Mouse (Mus musculus): ENCODE data around the gene Mgat5. TPM values are rescaled to one million over a fixed set of nuclear protein-coding genes. Genes with fewer than 3 reads are reported as not detected.

Gene Mgat5
- polyA plus RNA-seq, 1 experiment from 2014 or later: 5.9 TPM

DNA sequence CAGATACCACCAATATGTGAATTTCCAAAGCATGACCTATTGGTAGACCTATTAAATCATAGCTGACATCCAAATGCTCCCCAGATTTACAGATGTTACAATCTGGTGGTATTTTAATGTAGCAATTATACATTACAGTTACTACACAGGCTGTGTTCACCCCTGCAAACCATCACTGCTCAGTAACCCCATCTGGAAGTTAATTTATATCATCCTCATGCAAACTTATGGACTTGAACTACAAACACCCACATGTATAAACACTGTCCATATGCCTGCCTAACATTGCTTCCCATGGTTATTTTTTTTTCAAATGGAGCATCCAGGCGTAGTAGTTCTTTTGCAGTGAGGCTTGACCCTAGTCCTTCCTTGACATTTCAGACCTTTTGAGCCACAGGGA is 236.2 kb downstream of the Mgat5 start:
- Histone ChIP-seq H3K4me1 (replicated peaks) (peaks cover 15% of the 10 kb centered on the region; the same call in 1 of the 2 replicates), H3K4me3 (replicated peaks) (no peak overlapping the region), H3K9me3 (no peaks in the 10 kb centered on the region), H3K9ac (no peak overlapping the region), H3K36me3 (no peaks in the 10 kb centered on the region), H3K27me3 (replicated peaks) (no peaks in the 10 kb centered on the region), H3K4me2 (replicated peaks) (no peak overlapping the region), H3K27ac (peak overlapping the region; percentile 32; the same call in 1 of the 2 replicates)
- peak; percentile 73; the same call in 1 of the 2 replicates for ATAC-seq
- 51% methylated on average over 1 of the region's 1 CpGs for WGBS

DNA sequence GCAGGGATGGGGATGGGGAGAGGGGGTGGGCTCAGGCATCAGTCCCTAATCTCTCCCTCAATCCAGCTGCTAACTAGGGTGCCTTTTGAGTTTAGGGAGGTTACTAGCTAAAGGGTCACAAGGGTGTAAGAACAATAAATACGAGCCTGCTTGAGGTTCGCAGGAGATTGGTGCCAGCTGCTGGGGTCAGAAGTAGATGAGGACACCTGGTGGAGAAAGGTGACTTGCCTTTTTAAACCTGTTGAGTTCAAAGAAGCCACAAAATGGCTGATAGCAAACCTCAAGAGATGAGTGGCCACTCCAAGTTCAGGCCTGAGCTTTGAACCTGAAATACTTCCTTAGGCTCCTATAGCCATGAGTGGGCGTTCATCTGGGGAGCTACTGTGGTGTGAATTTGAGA is 236.9 kb downstream of the Mgat5 start:
- H3K27me3 ChIP-seq (replicated peaks): no peaks in the 10 kb centered on the region
- no peak overlapping the region for H3K9ac ChIP-seq
- WGBS: 70% methylated on average over 3 of the region's 3 CpGs
- H3K27ac ChIP-seq: 0 out of 2 replicates have a peak overlapping the region, but pooled peaks have one; percentile 32
- no peak overlapping the region for H3K4me3 ChIP-seq (replicated peaks)
- ATAC-seq: no peak
- no peaks in the 10 kb centered on the region for H3K9me3 ChIP-seq
- no peaks in the 10 kb centered on the region for H3K36me3 ChIP-seq
- no peak overlapping the region for H3K4me2 ChIP-seq (replicated peaks)
- peaks cover 15% of the 10 kb centered on the region; the same call in 1 of the 2 replicates for H3K4me1 ChIP-seq (replicated peaks)

DNA sequence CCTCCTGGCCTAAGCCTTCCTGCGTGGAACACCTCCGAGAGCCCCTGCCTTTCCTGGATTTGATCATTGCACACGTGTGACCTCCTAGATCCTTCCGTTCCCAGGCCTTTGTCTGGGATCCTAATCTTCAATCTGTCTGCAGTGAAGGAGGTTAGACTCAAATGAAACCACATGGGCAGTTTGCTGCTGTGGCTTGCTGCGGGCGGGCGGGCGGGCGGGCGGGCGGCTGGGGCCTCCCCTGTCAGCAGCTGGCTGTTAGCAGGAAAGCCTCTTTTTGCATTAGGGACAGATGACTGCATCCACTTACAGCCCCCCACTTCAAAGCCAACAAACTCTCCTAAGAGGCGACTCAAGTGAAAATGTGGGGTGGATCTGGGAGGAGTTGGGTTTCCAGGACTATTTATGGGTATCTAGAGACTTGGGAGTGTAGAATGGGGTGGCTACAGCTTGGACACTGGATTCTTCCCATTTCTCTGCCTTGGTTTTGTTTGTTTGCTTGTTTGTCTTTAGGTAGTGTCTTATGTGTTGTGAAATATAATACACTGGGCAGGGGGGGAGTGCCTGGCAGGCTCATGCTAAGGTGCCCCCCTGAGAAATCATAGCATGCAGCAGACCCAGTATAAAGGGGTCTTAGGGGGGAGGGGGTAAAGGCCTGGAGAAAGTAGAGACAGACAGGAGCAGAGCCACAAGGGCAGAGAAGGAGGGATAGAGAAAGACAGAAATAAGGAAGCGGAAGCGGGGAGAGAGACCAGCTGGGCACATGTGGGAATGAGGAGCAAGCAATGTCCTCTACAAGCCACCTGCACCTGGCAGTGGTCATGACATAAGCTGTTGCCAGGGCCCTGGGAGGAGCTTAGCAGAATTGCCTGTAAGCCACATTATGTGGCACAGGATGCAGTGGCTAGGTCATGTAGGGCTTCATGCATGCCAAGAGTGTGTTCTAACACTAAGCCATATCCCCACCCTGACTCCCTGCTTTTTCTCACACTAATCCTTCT is 238.4 kb downstream of the Mgat5 start:
- 0 out of 2 replicates have a peak, but pooled peaks cover 6% of the 10 kb centered on the region for H3K36me3 ChIP-seq
- no peak overlapping the region for H3K4me3 ChIP-seq (replicated peaks)
- H3K4me1 ChIP-seq (replicated peaks): peaks cover 15% of the 10 kb centered on the region; the same call in 1 of the 2 replicates
- H3K4me2 ChIP-seq (replicated peaks): no peak overlapping the region
- H3K27ac ChIP-seq: peak overlapping the region; percentile 17; the same call in 1 of the 2 replicates
- peak; percentile 46 for ATAC-seq
- H3K9me3 ChIP-seq: no peaks in the 10 kb centered on the region
- H3K9ac ChIP-seq: no peak overlapping the region
- WGBS: 56% methylated on average over 14 of the region's 14 CpGs
- no peaks in the 10 kb centered on the region for H3K27me3 ChIP-seq (replicated peaks)

DNA sequence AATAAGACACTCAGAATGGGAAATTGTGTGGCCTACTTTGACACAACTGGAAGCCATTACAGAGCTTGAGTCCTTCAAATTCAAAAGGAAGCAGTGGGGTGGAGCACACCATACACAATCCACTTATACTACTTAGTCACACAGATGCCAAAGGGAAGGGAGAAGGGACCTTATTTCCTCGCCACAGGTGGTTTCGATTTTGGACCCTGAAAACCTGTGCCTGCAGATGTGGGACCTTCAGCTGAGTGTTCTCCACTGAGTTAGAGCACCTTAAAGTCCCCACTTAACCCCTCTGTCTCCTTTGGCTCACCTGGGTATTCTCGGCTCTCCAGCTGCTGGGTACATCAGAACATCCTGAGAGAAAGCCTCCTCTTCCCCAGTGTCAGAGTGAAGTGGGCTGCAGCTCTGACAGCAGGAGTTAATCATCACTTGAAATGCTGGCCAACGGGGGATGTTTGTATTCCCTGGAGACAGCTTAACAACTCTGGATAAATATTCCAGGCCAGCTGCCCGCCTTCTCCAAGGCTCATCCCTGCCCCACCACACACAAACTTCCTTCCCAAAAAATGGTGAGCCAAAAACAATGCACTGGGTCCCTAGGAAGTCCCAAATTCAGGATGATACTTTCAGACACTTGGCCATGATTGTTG is 240.1 kb downstream of the Mgat5 start:
- 39% methylated on average over 5 of the region's 5 CpGs for WGBS

DNA sequence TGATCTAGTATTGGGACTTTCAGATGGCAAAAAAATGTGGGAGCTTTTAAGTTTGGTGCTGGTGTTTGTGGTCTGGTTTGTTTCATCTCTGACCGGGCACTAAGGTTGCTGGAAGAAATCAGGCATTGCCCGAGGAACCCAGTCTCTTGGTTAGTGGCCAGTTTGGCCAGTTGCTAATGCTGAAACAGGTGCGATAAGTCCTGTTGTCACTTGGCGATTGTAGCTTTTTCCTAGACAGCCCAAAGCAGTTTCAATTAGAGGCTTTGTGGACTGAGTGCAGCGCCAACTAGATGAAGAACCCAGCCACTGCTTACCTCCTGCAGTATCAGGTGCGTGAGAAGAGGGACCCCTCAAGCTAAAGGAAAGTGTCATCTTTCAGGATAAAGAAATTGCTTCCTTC is 248.6 kb downstream of the Mgat5 start:
- no peaks in the 10 kb centered on the region for H3K4me1 ChIP-seq (replicated peaks)
- 86% methylated on average over 6 of the region's 6 CpGs for WGBS
- H3K9ac ChIP-seq: no peak overlapping the region
- no peak overlapping the region for H3K4me2 ChIP-seq (replicated peaks)
- no peak overlapping the region for H3K4me3 ChIP-seq (replicated peaks)
- no peak for ATAC-seq
- H3K36me3 ChIP-seq: peaks cover 4% of the 10 kb centered on the region; the same call in 1 of the 2 replicates
- H3K9me3 ChIP-seq: no peaks in the 10 kb centered on the region
- no peak overlapping the region for H3K27ac ChIP-seq
- H3K27me3 ChIP-seq (replicated peaks): no peaks in the 10 kb centered on the region

More for the DNA sequence above, 240.1 kb downstream of the Mgat5 start:
- H3K4me3 ChIP-seq (replicated peaks): no peak overlapping the region
- H3K9me3 ChIP-seq: no peaks in the 10 kb centered on the region
- no peak overlapping the region for H3K4me2 ChIP-seq (replicated peaks)
- peaks cover 12% of the 10 kb centered on the region; the same call in 1 of the 2 replicates for H3K36me3 ChIP-seq
- peaks cover 15% of the 10 kb centered on the region; the same call in 1 of the 2 replicates for H3K4me1 ChIP-seq (replicated peaks)
- no peaks in the 10 kb centered on the region for H3K27me3 ChIP-seq (replicated peaks)
- ATAC-seq: peak; percentile 43; the same call in 1 of the 2 replicates
- H3K27ac ChIP-seq: no peak overlapping the region
- H3K9ac ChIP-seq: no peak overlapping the region

DNA sequence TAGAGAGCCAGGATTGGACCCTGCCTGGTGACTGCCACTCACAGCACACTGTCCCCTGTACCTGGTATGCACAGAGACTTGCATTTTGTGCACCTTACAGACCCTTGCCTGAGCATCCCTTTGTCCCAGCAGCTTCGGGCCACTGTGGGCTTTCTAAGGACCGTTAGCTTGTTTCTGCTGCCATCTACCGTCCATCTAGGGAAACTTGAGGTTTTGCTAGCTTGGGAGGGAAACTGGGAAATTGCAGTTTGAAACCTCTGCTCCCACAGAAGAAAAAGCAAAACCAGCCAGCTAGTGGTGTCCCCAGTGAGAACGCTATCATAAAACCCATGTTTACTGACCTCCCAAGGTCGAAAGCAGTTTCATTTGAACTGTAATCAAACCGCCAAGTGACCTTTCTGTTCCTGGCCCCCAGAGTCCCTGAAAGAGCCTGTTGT is 254.2 kb downstream of the Mgat5 start:
- H3K27me3 ChIP-seq (replicated peaks): no peaks in the 10 kb centered on the region
- H3K4me1 ChIP-seq (replicated peaks): no peaks in the 10 kb centered on the region
- no peaks in the 10 kb centered on the region for H3K9me3 ChIP-seq
- WGBS: 12% methylated on average over 6 of the region's 6 CpGs
- H3K27ac ChIP-seq: no peak overlapping the region
- ATAC-seq: peak; percentile 67
- H3K36me3 ChIP-seq: no peaks in the 10 kb centered on the region
- H3K4me2 ChIP-seq (replicated peaks): no peak overlapping the region
- H3K4me3 ChIP-seq (replicated peaks): no peak overlapping the region
- H3K9ac ChIP-seq: no peak overlapping the region

DNA sequence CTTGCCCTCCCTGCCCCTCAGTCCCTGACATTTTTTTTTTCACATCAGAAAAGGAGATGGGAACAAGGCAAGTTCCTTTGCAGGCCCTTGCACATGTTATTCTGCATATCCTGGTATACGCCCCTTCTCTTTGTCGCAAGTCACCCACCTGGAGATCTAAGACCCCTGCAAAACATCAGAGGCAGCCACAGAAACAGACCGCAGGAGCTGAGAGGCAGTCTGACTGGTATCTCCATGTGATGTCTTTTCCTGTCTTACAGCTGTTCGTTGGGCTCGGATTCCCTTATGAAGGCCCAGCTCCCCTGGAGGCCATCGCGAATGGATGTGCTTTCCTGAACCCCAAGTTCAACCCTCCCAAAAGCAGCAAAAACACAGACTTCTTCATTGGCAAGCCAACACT is 254.8 kb downstream of the Mgat5 start:
- Histone ChIP-seq H3K36me3 (no peaks in the 10 kb centered on the region), H3K27ac (no peak overlapping the region), H3K4me1 (replicated peaks) (no peaks in the 10 kb centered on the region), H3K4me2 (replicated peaks) (no peak overlapping the region), H3K4me3 (replicated peaks) (no peak overlapping the region), H3K27me3 (replicated peaks) (no peaks in the 10 kb centered on the region), H3K9ac (no peak overlapping the region), H3K9me3 (no peaks in the 10 kb centered on the region)
- WGBS: 73% methylated on average over 7 of the region's 7 CpGs
- ATAC-seq: no peak

DNA sequence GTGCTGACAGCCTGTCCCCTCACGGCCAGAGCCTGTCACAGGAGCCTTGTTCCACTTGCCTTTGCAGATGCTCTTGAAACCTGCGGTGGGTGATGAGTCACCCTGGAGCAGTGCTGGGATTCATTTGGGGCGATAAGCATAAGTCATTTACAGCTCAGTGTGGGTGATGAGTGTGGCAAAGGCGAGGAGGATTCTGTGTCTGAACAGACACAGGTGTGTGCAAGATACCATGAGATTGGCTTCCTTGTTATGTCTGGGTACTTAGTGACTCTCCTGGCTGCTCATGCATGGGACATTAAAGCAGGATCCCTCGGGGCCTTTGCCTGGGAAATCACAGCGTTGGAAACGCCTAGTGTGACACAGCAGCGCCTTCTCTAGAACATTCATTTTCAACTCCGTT is 256.2 kb downstream of the Mgat5 start:
- H3K4me1 ChIP-seq (replicated peaks): no peaks in the 10 kb centered on the region
- no peak overlapping the region for H3K27ac ChIP-seq
- no peak overlapping the region for H3K9ac ChIP-seq
- H3K4me3 ChIP-seq (replicated peaks): no peak overlapping the region
- H3K9me3 ChIP-seq: no peaks in the 10 kb centered on the region
- H3K27me3 ChIP-seq (replicated peaks): no peaks in the 10 kb centered on the region
- 83% methylated on average over 9 of the region's 9 CpGs for WGBS
- H3K4me2 ChIP-seq (replicated peaks): no peak overlapping the region
- no peak for ATAC-seq
- no peaks in the 10 kb centered on the region for H3K36me3 ChIP-seq

DNA sequence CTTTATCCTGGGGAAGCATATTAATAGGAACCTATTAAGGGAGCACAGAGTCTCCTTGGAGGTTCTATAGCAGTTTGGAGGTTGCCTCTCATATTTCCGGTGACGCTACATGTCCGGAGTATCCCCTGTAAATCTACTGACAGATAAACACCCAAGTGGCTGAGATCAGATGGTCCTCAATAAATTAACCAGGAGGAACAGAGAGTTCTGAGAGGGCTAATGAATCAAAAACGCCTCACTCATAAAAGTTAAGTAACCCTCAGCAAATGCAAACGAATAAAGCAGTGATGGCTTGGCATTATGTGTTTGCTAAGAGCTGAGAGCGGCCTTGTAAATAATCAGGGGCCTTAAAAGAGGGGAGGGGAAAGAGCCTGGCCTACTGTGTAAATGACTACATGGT is 259.2 kb downstream of the Mgat5 start:
- no peak overlapping the region for H3K9ac ChIP-seq
- H3K27ac ChIP-seq: no peak overlapping the region
- no peaks in the 10 kb centered on the region for H3K36me3 ChIP-seq
- no peaks in the 10 kb centered on the region for H3K27me3 ChIP-seq (replicated peaks)
- no peaks in the 10 kb centered on the region for H3K4me1 ChIP-seq (replicated peaks)
- WGBS: 52% methylated on average over 6 of the region's 6 CpGs
- H3K4me3 ChIP-seq (replicated peaks): no peak overlapping the region
- no peak for ATAC-seq
- H3K9me3 ChIP-seq: no peaks in the 10 kb centered on the region
- no peak overlapping the region for H3K4me2 ChIP-seq (replicated peaks)

DNA sequence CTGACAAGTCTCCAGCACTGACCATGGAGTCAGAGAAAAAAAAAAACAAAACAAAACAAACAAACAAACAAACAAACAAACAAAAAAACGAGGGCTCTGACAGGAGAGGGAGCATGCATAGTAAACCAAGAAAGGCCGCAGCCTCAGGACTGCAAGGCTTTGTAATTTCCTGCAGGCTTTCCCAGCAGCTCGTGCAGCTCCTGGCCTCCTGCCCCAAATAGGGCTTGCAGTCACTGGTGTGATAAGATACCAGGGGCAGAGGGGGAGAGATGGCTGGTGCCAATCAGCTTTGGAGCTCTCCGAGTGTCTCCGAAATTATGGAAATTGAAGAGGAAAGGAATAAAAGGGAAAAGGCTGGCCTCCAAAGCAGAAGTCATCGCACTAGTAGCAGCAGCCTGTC is 260.5 kb downstream of the Mgat5 start:
- no peaks in the 10 kb centered on the region for H3K9me3 ChIP-seq
- no peak overlapping the region for H3K27ac ChIP-seq
- H3K27me3 ChIP-seq (replicated peaks): no peaks in the 10 kb centered on the region
- no peak overlapping the region for H3K9ac ChIP-seq
- no peaks in the 10 kb centered on the region for H3K4me1 ChIP-seq (replicated peaks)
- no peak for ATAC-seq
- no peaks in the 10 kb centered on the region for H3K36me3 ChIP-seq
- 64% methylated on average over 6 of the region's 6 CpGs for WGBS
- no peak overlapping the region for H3K4me3 ChIP-seq (replicated peaks)
- no peak overlapping the region for H3K4me2 ChIP-seq (replicated peaks)

DNA sequence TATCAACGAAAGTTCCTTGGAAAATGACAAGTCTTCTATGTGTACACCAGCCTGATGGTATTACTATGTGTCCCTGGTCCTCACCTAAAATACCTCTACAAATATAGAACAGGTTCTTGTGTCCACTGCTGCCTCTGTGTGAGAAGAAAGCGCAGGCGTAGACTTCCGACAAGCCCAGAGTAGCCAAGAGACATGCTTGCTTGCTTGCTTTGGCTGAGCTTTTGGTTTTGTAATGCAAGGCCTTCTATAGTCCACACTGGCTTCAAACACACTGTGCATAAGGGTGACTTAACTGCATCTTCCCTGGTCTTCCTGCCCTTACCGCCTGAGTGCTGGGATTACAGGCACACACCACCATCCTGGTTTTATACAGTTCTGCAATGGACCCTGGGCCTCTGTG is 262.4 kb downstream of the Mgat5 start:
- ATAC-seq: no peak
- Histone ChIP-seq H3K4me2 (replicated peaks) (no peak overlapping the region), H3K4me1 (replicated peaks) (no peaks in the 10 kb centered on the region), H3K4me3 (replicated peaks) (no peak overlapping the region), H3K27me3 (replicated peaks) (no peaks in the 10 kb centered on the region), H3K27ac (no peak overlapping the region), H3K9ac (no peak overlapping the region), H3K9me3 (no peaks in the 10 kb centered on the region), H3K36me3 (0 out of 2 replicates have a peak, but pooled peaks cover 4% of the 10 kb centered on the region)
- WGBS: 95% methylated on average over 5 of the region's 5 CpGs

DNA sequence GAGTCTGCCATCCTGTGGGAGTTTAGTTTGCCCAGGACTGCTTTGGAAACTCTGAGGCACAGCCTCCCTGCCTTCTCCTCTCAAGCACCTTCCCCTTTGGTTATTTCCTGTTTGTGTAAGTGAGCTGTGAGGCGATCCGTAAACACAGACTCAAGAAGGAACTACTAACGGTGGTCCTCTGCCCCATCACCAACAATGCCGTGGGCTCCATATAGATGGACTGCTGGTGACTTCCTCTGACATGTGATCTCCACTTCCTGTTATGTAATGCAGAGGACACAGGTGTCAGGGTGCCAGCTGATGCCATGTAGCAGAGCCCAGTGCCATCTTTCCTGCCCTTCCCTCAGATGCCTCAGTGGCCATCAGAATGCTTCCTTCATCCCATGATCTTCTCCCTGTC is 265.4 kb downstream of the Mgat5 start:
- Histone ChIP-seq H3K9me3 (no peaks in the 10 kb centered on the region), H3K9ac (no peak overlapping the region), H3K4me3 (replicated peaks) (no peak overlapping the region), H3K36me3 (0 out of 2 replicates have a peak, but pooled peaks cover 4% of the 10 kb centered on the region), H3K27me3 (replicated peaks) (no peaks in the 10 kb centered on the region), H3K4me1 (replicated peaks) (no peaks in the 10 kb centered on the region), H3K27ac (no peak overlapping the region), H3K4me2 (replicated peaks) (no peak overlapping the region)
- ATAC-seq: no peak
- WGBS: 69% methylated on average over 4 of the region's 4 CpGs

All from intestine, embryonic 15.5 days (tissue).